ENCODE assay signal across 9 mouse cellular contexts in the genomic region with DNA sequence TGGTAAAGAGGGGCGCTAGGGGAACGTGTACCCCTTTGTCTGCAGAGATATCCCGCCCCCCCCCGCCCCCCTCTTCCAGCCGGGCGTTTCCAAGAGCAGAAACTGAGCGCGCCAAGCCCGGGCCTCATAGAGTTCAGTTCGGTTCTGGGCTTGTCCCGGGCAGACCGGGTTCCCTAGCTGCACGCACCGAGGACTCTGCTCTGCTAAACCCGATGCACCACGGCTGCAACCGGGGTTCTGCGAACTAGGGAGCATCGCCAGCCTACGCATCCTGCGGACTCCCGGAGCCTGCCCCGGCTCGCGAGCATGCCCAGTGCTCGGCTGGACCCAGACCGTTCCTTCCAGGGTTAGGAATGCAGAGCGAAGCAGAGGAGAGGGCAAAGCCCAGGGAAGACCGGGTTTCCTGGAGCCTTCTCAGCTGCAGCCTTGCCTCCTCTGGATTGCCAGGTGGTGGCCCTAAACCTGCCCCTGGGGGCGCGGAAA. TPM values are rescaled to one million over a fixed set of nuclear protein-coding genes. Genes with fewer than 3 reads are reported as not detected.
A peak's percentile ranks its signal among the peaks of the same experiment; 100 is the strongest.
DNase-seq lines count a peak whose midpoint lies in the region; ATAC-seq and TF ChIP-seq lines count a peak whose summit lies in the region.
"Had no signal": no experiment of that assay in that cellular context is flagged by ENCODE, and none has a peak within 500 bp of the region (broad histone marks: within the 10 kb centered on the region; RNA-seq: fewer than 3 reads in every experiment).

No protein-coding gene starts in this region.

- H3K4me3 ChIP-seq in heart, adult 2 months, result peak overlapping the region; percentile 30
- peak overlapping the region; percentile 85 for H3K4me3 ChIP-seq in forebrain, embryonic 15.5 days
- H3K4me3 ChIP-seq in intestine, embryonic 15.5 days (replicated peaks), result peak overlapping the region; percentile 68
- H3K4me3 ChIP-seq in liver, embryonic 13.5 days (replicated peaks), result peak overlapping the region; percentile 52

- H3K27ac ChIP-seq in heart, adult 2 months, result no peak overlapping the region
- H3K27ac ChIP-seq in forebrain, embryonic 15.5 days (replicated peaks), result peak overlapping the region; percentile 97
- peak overlapping the region; percentile 79 for H3K27ac ChIP-seq in intestine, embryonic 15.5 days
- H3K27ac ChIP-seq in liver, embryonic 13.5 days, result no peak overlapping the region

- no peak overlapping the region for H3K9ac ChIP-seq in heart, adult 2 months (ENCODE audit: low read depth, low read length)
- peak overlapping the region; percentile 85 for H3K9ac ChIP-seq in forebrain, embryonic 15.5 days (replicated peaks)
- H3K9ac ChIP-seq in intestine, embryonic 15.5 days, result peak overlapping the region; percentile 57
- no peak overlapping the region for H3K9ac ChIP-seq in liver, embryonic 13.5 days

- no peaks in the 10 kb centered on the region for H3K4me1 ChIP-seq in heart, adult 2 months (ENCODE audit: control insufficient read depth, insufficient read depth, low read length)
- peaks cover 22% of the 10 kb centered on the region for H3K4me1 ChIP-seq in forebrain, embryonic 15.5 days
- H3K4me1 ChIP-seq in intestine, embryonic 15.5 days (replicated peaks), result no peaks in the 10 kb centered on the region; the same call in 1 of the 2 replicates
- H3K4me1 ChIP-seq in liver, embryonic 13.5 days (replicated peaks), result no peaks in the 10 kb centered on the region

- no peak for TF ChIP-seq POLR2A in heart, adult 2 months (IDR thresholded peaks at IDR 0.05; ENCODE audit: insufficient read depth, low read depth, low read length)

- peak overlapping the region; percentile 83 for H3K4me2 ChIP-seq in forebrain, embryonic 15.5 days (replicated peaks)
- peak overlapping the region; percentile 91 for H3K4me2 ChIP-seq in intestine, embryonic 15.5 days (replicated peaks)
- H3K4me2 ChIP-seq in liver, embryonic 13.5 days, result peak overlapping the region; percentile 67

- WGBS in heart, adult 2 months, result 2% methylated on average over 31 of the region's 31 CpGs
- WGBS in forebrain, embryonic 15.5 days, result 0% methylated on average over 31 of the region's 31 CpGs
- under 1% methylated on average over 29 of the region's 31 CpGs for WGBS in intestine, embryonic 15.5 days
- under 1% methylated on average over 31 of the region's 31 CpGs for WGBS in liver, embryonic 13.5 days (ENCODE audit: insufficient replicate concordance)

- 0 out of 2 replicates have a peak, but pooled peaks cover 2% of the 10 kb centered on the region for H3K27me3 ChIP-seq in heart, adult 2 months (ENCODE audit: control insufficient read depth, insufficient read depth, low read length)
- no peaks in the 10 kb centered on the region for H3K27me3 ChIP-seq in forebrain, embryonic 15.5 days
- H3K27me3 ChIP-seq in intestine, embryonic 15.5 days (replicated peaks), result no peaks in the 10 kb centered on the region
- H3K27me3 ChIP-seq in liver, embryonic 13.5 days, result peaks cover 39% of the 10 kb centered on the region

- H3K9me3 ChIP-seq in forebrain, embryonic 15.5 days, result no peaks in the 10 kb centered on the region
- H3K9me3 ChIP-seq in intestine, embryonic 15.5 days, result no peaks in the 10 kb centered on the region
- no peaks in the 10 kb centered on the region for H3K9me3 ChIP-seq in liver, embryonic 13.5 days (replicated peaks)

- H3K36me3 ChIP-seq in heart, adult 2 months (ENCODE audit: control insufficient read depth, insufficient read depth, low read length), result no peaks in the 10 kb centered on the region
- H3K36me3 ChIP-seq in forebrain, embryonic 15.5 days, result no peaks in the 10 kb centered on the region
- no peaks in the 10 kb centered on the region for H3K36me3 ChIP-seq in intestine, embryonic 15.5 days
- H3K36me3 ChIP-seq in liver, embryonic 13.5 days, result no peaks in the 10 kb centered on the region

- TF ChIP-seq CTCF in heart, adult 2 months (IDR thresholded peaks at IDR 0.05), result no peak

- peak; percentile 2 to 15 for DNase-seq in heart, adult 2 months
- no peak for DNase-seq in heart, adult 11 months
- peak; percentile 62 for DNase-seq in cerebellum, adult 11 months
- DNase-seq in liver, embryonic 13.5 days, result no peak
- DNase-seq in retina, postnatal 1 day, result peak; percentile 72
- no peak for DNase-seq in thymus, adult 18-20 months

- peak; percentile 87 for ATAC-seq in forebrain, embryonic 15.5 days (replicated peaks)
- peak; percentile 88 for ATAC-seq in intestine, embryonic 15.5 days
- ATAC-seq in liver, embryonic 13.5 days (ENCODE audit: low read depth), result no peak

- no peaks in the 10 kb centered on the region for H3K79me2 ChIP-seq in heart, adult 2 months (replicated peaks; ENCODE audit: control insufficient read depth, insufficient read depth, low read length)

- TF ChIP-seq EP300 in heart, adult 2 months (IDR thresholded peaks at IDR 0.05; ENCODE audit: insufficient read depth, low read depth, low read length), result no peak

- intact Hi-C loops in heart, adult 2 months (cut with DNase I), result no loop called here

RNA-seq across cellular contexts. Expression of gene Tenm2, which starts 0.9 kb away (rescaled TPM):
- under 1 TPM; 0.08 to 0.14 TPM for total RNA-seq in heart, adult 2 months (2021)
- 0.12 and 0.18 TPM in 2 replicates for polyA plus RNA-seq in heart, adult 2 months (2012; rRNA removed)
- 35.9 and 39.5 TPM in 2 replicates for polyA plus RNA-seq in forebrain, embryonic 15.5 days (2015; fragmentation: Nextera tagmentation; extraction: Ambion mirVana)
- polyA plus RNA-seq in intestine, embryonic 15.5 days (2015; fragmentation: Nextera tagmentation; extraction: Ambion mirVana), result 0.65 and 0.90 TPM in 2 replicates
- 0.06 and 0.16 TPM in 2 replicates for polyA plus RNA-seq in liver, embryonic 13.5 days (2015; fragmentation: Nextera tagmentation; extraction: Ambion mirVana)
- polyA plus RNA-seq: C2C12 had no signal

Comparison
In these comparisons a context has a peak if more than half of its experiments do, and no peak if none do; other contexts are left out.
1. DNase-seq: peak in heart, adult 2 months (2 of 2), cerebellum, adult 11 months (single experiment) and retina, postnatal 1 day (single experiment); none in heart, adult 11 months (single experiment), liver, embryonic 13.5 days (single experiment) and thymus, adult 18-20 months (0 of 2).
2. H3K27ac ChIP-seq: peak in forebrain, embryonic 15.5 days (single experiment) and intestine, embryonic 15.5 days (single experiment); none in heart, adult 2 months (single experiment) and liver, embryonic 13.5 days (single experiment).
3. H3K4me3 ChIP-seq: peak in every context shown above with its lines; median percentile 85 in forebrain, embryonic 15.5 days; 68 in intestine, embryonic 15.5 days; 52 in liver, embryonic 13.5 days; 30 in heart, adult 2 months.
4. H3K9ac ChIP-seq: peak in forebrain, embryonic 15.5 days (single experiment) and intestine, embryonic 15.5 days (single experiment); none in heart, adult 2 months (single experiment) and liver, embryonic 13.5 days (single experiment).
5. RNA of gene Tenm2, which starts 0.9 kb away (polyA plus RNA-seq): 35.9 to 39.5 TPM in forebrain, embryonic 15.5 days; 0.65 to 0.90 TPM in intestine, embryonic 15.5 days, 0.12 to 0.18 TPM in heart, adult 2 months and 0.06 to 0.16 TPM in liver, embryonic 13.5 days; every median in the first group is over 10 times any median in the second.
6. Peak in every context shown above with its lines, with median percentiles within 50 percentile points of each other: H3K4me2 ChIP-seq.